Mouse (Mus musculus) brain, adult 2 months (tissue): ENCODE data around the gene Gm44965.

ENCODE experiments used
- DNase-seq: peaks from one replicate; pipeline ENCODE4 v3.0.0; 2011; ENCODE audit warnings: low read depth, low spot score

The Gm44965 gene

GRCm38 (mm10) chr6:48623460-48623859 lies 29.7 kb downstream of the Gm44965 start:
- no peak for DNase-seq

- peak; percentile 15 for DNase-seq
Measured at GRCm38 (mm10) chr6:48626464-48626863, 32.7 kb downstream of the Gm44965 start, which contains the start of gene AI854703. AI854703 (plus strand) TSS chr6:48626764.

- peak; percentile 89 for DNase-seq
Measured at GRCm38 (mm10) chr6:48626984-48627383, 33.2 kb downstream of the Gm44965 start.

- DNase-seq: peak; percentile 32
Measured at GRCm38 (mm10) chr6:48627511-48627924, 33.8 kb downstream of the Gm44965 start.

GRCm38 (mm10) chr6:48628377-48628776 lies 34.6 kb downstream of the Gm44965 start:
- no peak for DNase-seq

GRCm38 (mm10) chr6:48628808-48629660 lies 35.3 kb downstream of the Gm44965 start:
- peak; percentile 70 for DNase-seq

GRCm38 (mm10) chr6:48629661-48630034 lies 35.9 kb downstream of the Gm44965 start:
- no peak for DNase-seq

GRCm38 (mm10) chr6:48630831-48631230 lies 37.1 kb downstream of the Gm44965 start:
- DNase-seq: no peak

- DNase-seq: no peak
Measured at GRCm38 (mm10) chr6:48635105-48635504, 41.4 kb downstream of the Gm44965 start.

- DNase-seq: peak; percentile 61
Measured at GRCm38 (mm10) chr6:48636515-48636914, 42.8 kb downstream of the Gm44965 start.

GRCm38 (mm10) chr6:48637811-48638500 lies 44.2 kb downstream of the Gm44965 start:
- no peak for DNase-seq

- DNase-seq: no peak
Measured at GRCm38 (mm10) chr6:48638553-48638952, 44.8 kb downstream of the Gm44965 start.

- DNase-seq: no peak
Measured at GRCm38 (mm10) chr6:48641391-48641790, 47.6 kb downstream of the Gm44965 start.

- DNase-seq: peak; percentile 90
Measured at GRCm38 (mm10) chr6:48642764-48643292, 49.1 kb downstream of the Gm44965 start.

- peak; percentile 86 for DNase-seq
Measured at GRCm38 (mm10) chr6:48645660-48646308, 52.0 kb downstream of the Gm44965 start.

- no peak for DNase-seq
Measured at GRCm38 (mm10) chr6:48646309-48646690, 52.6 kb downstream of the Gm44965 start.

- DNase-seq: peak; percentile 42
Measured at GRCm38 (mm10) chr6:48646995-48647394, 53.3 kb downstream of the Gm44965 start, which contains the start of gene Gimap8. Gimap8 (plus strand) TSS chr6:48647234.

GRCm38 (mm10) chr6:48647611-48648010 lies 53.9 kb downstream of the Gm44965 start:
- DNase-seq: no peak

GRCm38 (mm10) chr6:48648779-48649178 lies 55.0 kb downstream of the Gm44965 start:
- no peak for DNase-seq

GRCm38 (mm10) chr6:48650041-48650440 lies 56.3 kb downstream of the Gm44965 start:
- no peak for DNase-seq

- DNase-seq: no peak
Measured at GRCm38 (mm10) chr6:48658721-48659120, 65.0 kb downstream of the Gm44965 start.

GRCm38 (mm10) chr6:48664750-48665149 lies 71.0 kb downstream of the Gm44965 start:
- no peak for DNase-seq
